Mouse (Mus musculus) liver, postnatal 0 days (tissue): Measurements from ENCODE around the gene Eml5. TPM values are rescaled to one million over a fixed set of nuclear protein-coding genes. Genes with fewer than 3 reads are reported as not detected.

Experiments used
- ATAC-seq: fragments of 200-750 bp; cut with Nextera tagmentation; 2 replicates; pipeline ENCODE4 v1.8.0; 2017; ENCODE audit warnings: mild to moderate bottlenecking, moderate library complexity
- DNase-seq: peaks from one replicate; pipeline ENCODE4 v3.0.0-alpha.2; 2016
- H3K27ac ChIP-seq: fragments of 300-500 bp; sonication (generic); 2 replicates; pipeline ENCODE4 v1.5.1; 2014; ENCODE audit warnings: antibody characterized with exemption, moderate library complexity, mild to moderate bottlenecking, low read depth
- H3K27me3 ChIP-seq: fragments of 300-500 bp; sonication (generic); 2 replicates; pipeline ENCODE4 v1.6.1; 2014; ENCODE audit warnings: low read length, control low read depth, mixed read lengths; ENCODE audit not compliant: insufficient read depth
- H3K36me3 ChIP-seq: fragments of 300-500 bp; sonication (generic); replicated peaks from 2 replicates; pipeline ENCODE4 v1.6.1; 2014; ENCODE audit warnings: mild to moderate bottlenecking, control low read depth, low read length, moderate library complexity, mixed read lengths; ENCODE audit not compliant: insufficient read depth
- H3K4me1 ChIP-seq: fragments of 300-500 bp; sonication (generic); 2 replicates; pipeline ENCODE4 v1.6.1; 2014; ENCODE audit warnings: antibody characterized with exemption, mild to moderate bottlenecking, control low read depth; ENCODE audit not compliant: insufficient read depth
- H3K4me2 ChIP-seq: fragments of 300-500 bp; sonication (generic); 2 replicates; pipeline ENCODE4 v1.6.1; 2014; ENCODE audit warnings: low read depth, mild to moderate bottlenecking, low read length, moderate library complexity, mixed read lengths
- H3K4me3 ChIP-seq: fragments of 300-500 bp; sonication (generic); 2 replicates; pipeline ENCODE4 v1.5.1; 2014; ENCODE audit warnings: low read depth, low read length
- H3K9ac ChIP-seq: fragments of 300-500 bp; sonication (generic); replicated peaks from 2 replicates; pipeline ENCODE4 v1.6.1; 2014; ENCODE audit warnings: mild to moderate bottlenecking, moderate library complexity
- H3K9me3 ChIP-seq: fragments of 300-500 bp; sonication (generic); 2 replicates; pipeline ENCODE4 v1.6.1; 2016; ENCODE audit warnings: mild to moderate bottlenecking, control low read depth, low read length, mixed read lengths
- CTCF ChIP-seq: sonication (generic); IDR thresholded peaks from 2 replicates; pipeline ENCODE4 v1.5.1; 2016; ENCODE audit warnings: antibody characterized with exemption, low read depth
- EP300 ChIP-seq: IDR thresholded peaks from 2 replicates; pipeline ENCODE4 v1.6.1; 2016; ENCODE audit warnings: antibody characterized with exemption, low read depth, mild to moderate bottlenecking
- WGBS: fragments of 180-500 bp; shearing (Covaris S2); extraction: QIAGEN DNeasy Blood & Tissue Kit; methylation state at CpG from one replicate; pipeline ENCODE4 v1.1.7; 2014; ENCODE audit not compliant: insufficient replicate concordance; 5-methylcytosine and 5-hydroxymethylcytosine counted together
- polyA plus RNA-seq: library from polyadenylated mRNA; unstranded; fragments of >200 nt; fragmentation: Nextera tagmentation; extraction: Ambion mirVana; gene quantifications from 2 replicates; pipeline ENCODE4 v1.2.1, GENCODE M21; 2015

Eml5 gene
- polyA plus RNA-seq, 1 experiment from 2014 or later = 0.65 TPM

GRCm38 (mm10) chr12:98905466-98905865 lies 4.2 kb upstream of the Eml5 start:
- no peak overlapping the region for H3K9ac ChIP-seq
- peaks cover 6% of the 10 kb centered on the region for H3K27me3 ChIP-seq
- no peak for ATAC-seq
- no peak for TF ChIP-seq EP300
- TF ChIP-seq CTCF = no peak
- H3K4me3 ChIP-seq = no peak overlapping the region
- H3K9me3 ChIP-seq = no peaks in the 10 kb centered on the region
- H3K4me2 ChIP-seq = no peak overlapping the region
- 70% methylated on average over 5 of the region's 5 CpGs for WGBS
- no peaks in the 10 kb centered on the region for H3K36me3 ChIP-seq
- peaks cover 2% of the 10 kb centered on the region; the same call in 1 of the 2 replicates for H3K4me1 ChIP-seq
- no peak overlapping the region for H3K27ac ChIP-seq
- DNase-seq = no peak

- Histone ChIP-seq H3K4me3 (peak overlapping the region; percentile 83), H3K27me3 (peaks cover 14% of the 10 kb centered on the region), H3K27ac (no peak overlapping the region), H3K9me3 (no peaks in the 10 kb centered on the region), H3K4me2 (peak overlapping the region; percentile 99), H3K4me1 (peaks cover 4% of the 10 kb centered on the region; the same call in 1 of the 2 replicates), H3K36me3 (no peaks in the 10 kb centered on the region), H3K9ac (peak overlapping the region; percentile 73)
- DNase-seq (peak; percentile 38), ATAC-seq (peak; percentile 11; the same call in 1 of the 2 replicates)
- TF ChIP-seq CTCF = no peak
- no peak for TF ChIP-seq EP300
- 4% methylated on average over 29 of the region's 31 CpGs for WGBS
Measured at GRCm38 (mm10) chr12:98900341-98900880, 873 bp downstream of the Eml5 start.

- TF ChIP-seq EP300 (no peak), CTCF (no peak)
- Histone ChIP-seq H3K27me3 (peaks cover 14% of the 10 kb centered on the region), H3K4me1 (peaks cover 4% of the 10 kb centered on the region; the same call in 1 of the 2 replicates), H3K9me3 (no peaks in the 10 kb centered on the region), H3K4me2 (0 out of 2 replicates have a peak overlapping the region, but pooled peaks have one; percentile 99), H3K9ac (no peak overlapping the region), H3K36me3 (no peaks in the 10 kb centered on the region), H3K27ac (no peak overlapping the region), H3K4me3 (no peak overlapping the region)
- ATAC-seq = no peak
- DNase-seq = no peak
- WGBS = 83% methylated on average over 6 of the region's 6 CpGs
Measured at GRCm38 (mm10) chr12:98899676-98900075, 1.6 kb downstream of the Eml5 start.

GRCm38 (mm10) chr12:98896761-98897160 lies 4.5 kb downstream of the Eml5 start:
- DNase-seq = no peak
- H3K27ac ChIP-seq = no peak overlapping the region
- H3K9me3 ChIP-seq = no peaks in the 10 kb centered on the region
- no peak overlapping the region for H3K9ac ChIP-seq
- H3K4me2 ChIP-seq = no peak overlapping the region
- 52% methylated on average over 1 of the region's 1 CpGs for WGBS
- TF ChIP-seq CTCF = no peak
- TF ChIP-seq EP300 = no peak
- no peak overlapping the region for H3K4me3 ChIP-seq
- H3K4me1 ChIP-seq = peaks cover 4% of the 10 kb centered on the region; the same call in 1 of the 2 replicates
- peaks cover 14% of the 10 kb centered on the region for H3K27me3 ChIP-seq
- ATAC-seq = no peak
- H3K36me3 ChIP-seq = no peaks in the 10 kb centered on the region

DNA sequence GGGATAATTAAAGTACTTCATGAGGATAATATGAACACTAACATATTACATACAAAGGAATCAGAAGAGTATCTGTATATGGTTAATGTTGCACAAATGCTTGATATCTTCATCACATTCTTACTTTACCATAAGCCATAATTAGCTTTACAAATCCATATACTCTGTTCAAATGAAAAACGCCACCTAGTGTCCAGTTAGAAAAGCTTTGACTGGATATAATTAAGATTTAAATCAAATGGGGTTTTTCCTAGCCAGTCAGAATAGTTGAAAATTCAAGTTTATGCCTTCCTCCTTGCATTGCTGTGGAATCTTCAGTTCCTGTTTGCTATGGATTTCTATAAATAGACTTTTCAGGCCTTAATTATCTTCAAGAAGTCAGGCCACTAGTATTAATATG lies 16.8 kb downstream of the Eml5 start:
- no peaks in the 10 kb centered on the region for H3K4me1 ChIP-seq
- H3K36me3 ChIP-seq = no peaks in the 10 kb centered on the region
- 9% methylated on average over 1 of the region's 1 CpGs for WGBS
- H3K27ac ChIP-seq = no peak overlapping the region
- no peak for DNase-seq
- H3K9ac ChIP-seq = no peak overlapping the region
- H3K4me2 ChIP-seq = no peak overlapping the region
- no peak overlapping the region for H3K4me3 ChIP-seq
- ATAC-seq = no peak
- H3K27me3 ChIP-seq = no peaks in the 10 kb centered on the region
- no peak for TF ChIP-seq EP300
- TF ChIP-seq CTCF = peak; percentile 45
- no peaks in the 10 kb centered on the region for H3K9me3 ChIP-seq

GRCm38 (mm10) chr12:98881796-98882195 lies 19.5 kb downstream of the Eml5 start:
- ATAC-seq = no peak
- Histone ChIP-seq H3K4me2 (no peak overlapping the region), H3K36me3 (no peaks in the 10 kb centered on the region), H3K4me3 (no peak overlapping the region), H3K27ac (no peak overlapping the region), H3K4me1 (no peaks in the 10 kb centered on the region), H3K27me3 (no peaks in the 10 kb centered on the region), H3K9me3 (no peaks in the 10 kb centered on the region), H3K9ac (no peak overlapping the region)
- TF ChIP-seq CTCF (no peak), EP300 (no peak)
- DNase-seq = no peak
- 75% methylated on average over 5 of the region's 5 CpGs for WGBS

DNA sequence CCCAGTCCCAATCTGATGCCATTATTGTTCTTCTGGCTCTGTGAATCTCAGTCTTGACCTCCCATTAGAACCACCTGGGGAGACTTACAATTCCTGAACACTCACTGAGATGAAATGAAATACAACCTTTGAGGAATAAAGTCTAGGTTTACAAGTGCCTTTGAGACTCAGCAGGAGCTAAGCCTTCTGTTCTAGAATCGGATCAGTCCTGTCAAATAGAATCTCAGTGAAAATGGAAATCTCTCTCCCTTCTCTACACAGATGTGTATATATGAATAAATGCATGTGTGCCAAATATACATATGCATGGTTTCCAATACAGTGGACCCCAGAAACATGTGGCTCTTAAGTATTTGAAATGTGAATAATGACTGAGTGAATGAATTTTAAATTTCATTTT lies 22.6 kb downstream of the Eml5 start:
- H3K27ac ChIP-seq = no peak overlapping the region
- no peaks in the 10 kb centered on the region for H3K9me3 ChIP-seq
- WGBS = 89% methylated on average over 1 of the region's 1 CpGs
- no peaks in the 10 kb centered on the region for H3K4me1 ChIP-seq
- H3K4me2 ChIP-seq = no peak overlapping the region
- DNase-seq = no peak
- no peak overlapping the region for H3K9ac ChIP-seq
- no peaks in the 10 kb centered on the region for H3K36me3 ChIP-seq
- no peaks in the 10 kb centered on the region for H3K27me3 ChIP-seq
- H3K4me3 ChIP-seq = no peak overlapping the region
- no peak for ATAC-seq
- TF ChIP-seq CTCF (no peak), EP300 (no peak)
